Mouse (Mus musculus): ENCODE data around the gene Grin2d.

DNA sequence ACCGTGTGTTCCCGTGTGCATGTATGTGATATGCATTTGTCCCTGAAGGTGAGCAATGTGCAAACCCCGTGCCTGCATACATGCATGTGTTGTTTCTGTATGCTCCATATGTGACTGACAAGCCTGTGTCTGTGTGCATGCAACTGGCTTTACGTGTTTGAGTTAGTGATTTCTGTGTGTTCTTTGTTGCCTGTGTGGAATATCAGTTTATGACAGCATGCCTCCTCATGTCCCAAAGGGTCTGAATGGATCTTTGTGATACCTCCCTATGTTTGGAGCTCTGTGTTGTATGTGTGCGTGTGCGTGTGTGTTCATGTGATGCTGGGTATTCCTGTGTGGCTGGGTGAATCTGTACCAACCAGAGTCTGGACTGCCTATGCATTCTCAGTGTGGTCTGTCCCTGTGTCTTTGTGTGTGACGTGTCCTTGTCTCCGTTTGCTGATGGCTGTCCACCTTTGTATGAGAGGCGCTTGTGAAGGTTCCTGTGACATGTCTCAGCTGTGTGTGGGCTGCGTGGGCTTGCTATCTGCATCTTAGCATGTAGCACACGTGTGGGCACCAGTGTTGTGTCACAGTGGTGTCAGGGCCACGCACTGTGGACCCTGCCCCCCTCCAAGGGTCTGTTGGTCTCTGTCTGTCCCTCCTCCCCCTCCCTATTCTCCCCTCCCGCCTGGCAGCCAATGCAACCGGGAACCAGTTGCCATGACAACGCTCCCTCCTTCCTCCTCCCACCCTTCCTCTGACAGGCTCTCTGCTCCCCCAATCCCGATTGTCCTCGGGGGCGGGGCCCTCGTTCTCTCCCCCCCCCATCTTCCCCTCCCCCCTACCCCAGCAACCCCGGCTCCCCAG lies 93.4 kb downstream of the Grin2d start, which contains the start of gene Sult2b1:
- TF ChIP-seq CTCF (IDR thresholded peaks at IDR 0.05; ENCODE audit: control insufficient read depth, insufficient read depth, insufficient replicate concordance, low read depth, low read length) (no peak), POLR2A (IDR thresholded peaks at IDR 0.05; ENCODE audit: control insufficient read depth, low read depth, low read length) (peak; percentile 19; the same call in 1 of the 2 replicates)

Data from testis, adult 2 months (tissue).